Mouse (Mus musculus): ENCODE data around the gene Fiz1. TPM values are rescaled to one million over a fixed set of nuclear protein-coding genes. Genes with fewer than 3 reads are reported as not detected.

Fiz1 gene
- total RNA-seq (2021) = 10 to 100 TPM; 39.6 to 40.5 TPM
- long read RNA-seq, experiment 1, transcript Fiz1-201 (3 exons, 2,546 nt) = major isoform, 12 of 16 reads
- long read RNA-seq, experiment 1, partial matches to known transcripts = 0 of 16 reads
- long read RNA-seq, experiment 1, other reads (novel, unspliced or antisense) = 3 of 16 reads
- long read RNA-seq, experiment 2, transcript Fiz1-201 (3 exons, 2,546 nt) = major isoform, 12 of 22 reads
- long read RNA-seq, experiment 2, partial matches to known transcripts = 3 of 22 reads
- long read RNA-seq, experiment 2, other reads (novel, unspliced or antisense) = 3 of 22 reads

DNA sequence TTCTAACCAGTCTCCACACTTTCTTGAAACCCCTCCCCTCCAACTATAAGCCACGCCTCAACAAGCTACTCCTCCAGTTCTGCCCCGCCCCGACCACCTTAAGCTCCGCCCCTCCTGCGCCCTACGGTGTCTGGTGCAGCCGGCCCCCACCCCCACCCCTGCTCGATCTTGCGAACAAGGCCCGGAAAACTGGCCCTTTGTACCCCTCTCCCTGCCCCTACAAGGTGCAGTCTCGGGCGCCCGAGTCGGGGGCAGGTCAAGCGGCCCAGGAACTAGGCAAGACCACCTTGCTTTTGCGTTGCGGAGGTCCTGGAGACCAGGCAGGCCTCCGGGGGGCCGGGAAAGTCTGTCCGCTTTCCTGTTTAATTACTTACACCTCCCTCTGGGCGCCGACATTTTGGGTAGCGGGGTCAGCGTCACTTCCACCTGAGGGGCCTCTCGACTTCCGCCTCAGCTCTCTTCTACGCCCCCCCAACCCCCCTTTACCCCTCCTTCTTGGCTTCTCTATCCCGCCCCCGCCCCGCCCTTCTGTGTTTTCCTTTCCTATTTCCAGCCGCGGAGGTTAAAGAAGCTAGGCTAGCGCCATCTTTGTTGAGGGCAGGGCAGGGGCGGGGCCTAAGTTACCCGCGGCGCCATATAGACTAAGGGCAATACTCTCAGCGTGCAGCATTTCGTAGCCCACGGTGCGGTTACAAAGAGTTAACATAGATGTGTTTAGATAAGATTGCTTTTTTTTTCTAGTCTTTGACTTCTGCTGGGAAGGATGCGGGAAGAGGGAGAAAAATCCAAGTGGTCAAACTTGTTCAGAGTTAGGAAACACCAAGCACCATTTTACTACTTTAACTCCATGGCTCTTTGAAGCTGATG, at the start of gene Fiz1, which contains the start of gene Zfp524:
Gene Fiz1 (minus strand): TSS at position 447 of the 867 bp plus-strand sequence.
Gene Zfp524 (plus strand): TSS at position 165 of the 867 bp plus-strand sequence.
- DNase-seq (ENCODE audit: low spot score in 2 of 2) = peak; percentile 91 to 92

DNA sequence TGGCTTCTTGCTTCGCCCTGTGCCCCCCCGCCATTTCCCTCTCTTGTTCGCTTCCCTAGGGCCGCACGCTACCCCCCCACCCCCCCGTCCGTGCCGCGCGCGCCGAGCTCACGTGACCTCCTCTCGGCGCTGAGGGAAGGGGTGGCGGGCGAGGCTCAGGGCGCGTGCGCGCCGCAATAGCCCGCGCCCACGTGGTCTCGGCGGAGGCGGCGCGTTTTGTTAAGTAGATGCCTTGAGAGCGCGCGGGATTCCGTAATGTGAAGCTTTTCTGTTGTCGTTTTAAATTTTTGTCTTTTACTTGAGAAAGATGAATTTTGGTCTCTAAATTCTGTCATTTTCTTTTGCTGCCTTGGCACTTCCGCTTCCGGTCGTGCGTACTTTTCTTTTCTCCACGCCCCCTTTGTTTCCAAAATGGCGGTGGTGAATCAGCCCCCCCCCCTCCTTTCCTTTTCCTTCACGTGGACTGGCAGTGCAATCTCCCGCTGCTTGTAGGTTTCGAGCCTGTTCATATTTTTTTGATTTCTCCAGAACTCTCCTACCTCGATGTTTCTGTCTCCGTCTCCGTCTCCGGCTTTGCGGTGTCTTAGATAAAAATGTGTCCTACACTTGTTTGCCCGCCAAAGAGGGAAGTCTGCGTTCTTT, 48.0 kb upstream of the Fiz1 start:
- DNase-seq (ENCODE audit: low spot score in 2 of 2) = peak in 1 of 2 experiments; percentile 50

DNA sequence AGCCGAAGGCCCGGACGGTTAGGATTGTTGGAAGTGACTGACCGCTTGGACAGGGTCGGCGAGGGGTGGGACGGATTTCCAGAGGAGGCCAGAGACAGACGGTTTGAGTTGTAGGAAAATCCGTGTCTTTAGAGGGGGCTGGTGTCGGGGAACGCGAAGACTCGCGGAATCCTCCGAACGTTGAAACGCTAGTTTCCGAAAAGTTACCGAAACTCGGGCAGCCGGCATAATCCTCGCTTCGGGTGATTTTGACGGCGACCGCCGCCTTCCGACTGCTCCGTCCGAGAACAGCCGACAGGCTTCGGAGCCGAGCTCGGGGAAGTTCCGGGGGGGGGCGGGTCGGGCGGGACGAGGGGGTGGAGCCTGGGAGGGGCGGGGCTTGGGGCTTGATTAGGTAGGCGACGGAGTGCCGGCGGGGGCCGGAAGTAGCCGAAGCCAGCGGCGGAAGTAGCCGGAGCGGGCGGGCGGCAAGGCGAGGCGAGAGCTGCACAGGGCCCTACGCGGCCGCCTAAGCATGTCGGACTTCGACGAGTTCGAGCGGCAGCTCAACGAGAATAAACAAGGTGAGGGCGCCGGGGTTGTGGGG, 47.4 kb upstream of the Fiz1 start, which contains the start of gene U2af2:
Gene U2af2 (plus strand): TSS at position 370 of the 586 bp plus-strand sequence.
- DNase-seq (ENCODE audit: low spot score in 2 of 2) = peak; percentile 89

DNA sequence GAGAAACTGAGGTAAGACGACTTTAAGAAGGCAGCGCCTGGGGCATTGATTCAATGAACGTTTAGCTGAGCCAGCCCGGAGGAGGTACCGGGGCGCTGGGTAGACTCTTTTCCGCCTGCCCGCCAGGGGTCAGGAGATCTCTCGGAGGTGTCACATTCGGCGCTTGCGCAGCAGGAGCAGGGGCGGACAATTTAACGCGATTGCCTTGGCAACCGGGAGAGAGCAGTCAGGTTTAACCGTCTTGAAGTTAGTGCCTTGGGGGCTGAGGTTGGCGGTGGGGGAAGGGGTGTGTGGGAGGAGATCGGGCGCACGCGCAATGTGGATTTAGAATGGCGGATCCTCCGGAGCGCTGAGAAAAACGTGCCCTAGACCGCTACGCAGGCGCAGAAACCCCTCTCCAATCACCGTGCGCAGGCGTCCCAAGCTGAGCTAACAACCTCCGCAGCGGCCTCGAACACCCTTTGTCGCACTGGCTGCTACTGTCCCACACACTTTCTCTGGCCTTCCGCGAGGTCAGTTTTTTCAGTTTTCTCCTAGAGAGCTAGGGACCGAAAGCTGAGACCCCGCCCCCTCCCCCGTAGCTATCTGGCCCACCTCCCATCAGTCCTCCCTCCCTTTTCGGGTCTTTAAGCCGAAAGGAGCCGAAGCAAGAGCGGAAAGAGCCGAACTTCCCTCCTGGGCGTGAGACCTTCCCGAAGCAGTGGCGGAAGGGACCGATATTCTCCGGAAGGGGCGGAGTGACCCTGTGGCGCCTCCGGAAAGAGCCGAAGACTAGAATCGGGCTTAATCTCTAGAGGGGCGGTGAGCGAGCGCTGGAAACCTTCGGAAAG, 46.7 kb upstream of the Fiz1 start:
- DNase-seq (ENCODE audit: low spot score in 2 of 2) = peak; percentile 92 to 95

DNA sequence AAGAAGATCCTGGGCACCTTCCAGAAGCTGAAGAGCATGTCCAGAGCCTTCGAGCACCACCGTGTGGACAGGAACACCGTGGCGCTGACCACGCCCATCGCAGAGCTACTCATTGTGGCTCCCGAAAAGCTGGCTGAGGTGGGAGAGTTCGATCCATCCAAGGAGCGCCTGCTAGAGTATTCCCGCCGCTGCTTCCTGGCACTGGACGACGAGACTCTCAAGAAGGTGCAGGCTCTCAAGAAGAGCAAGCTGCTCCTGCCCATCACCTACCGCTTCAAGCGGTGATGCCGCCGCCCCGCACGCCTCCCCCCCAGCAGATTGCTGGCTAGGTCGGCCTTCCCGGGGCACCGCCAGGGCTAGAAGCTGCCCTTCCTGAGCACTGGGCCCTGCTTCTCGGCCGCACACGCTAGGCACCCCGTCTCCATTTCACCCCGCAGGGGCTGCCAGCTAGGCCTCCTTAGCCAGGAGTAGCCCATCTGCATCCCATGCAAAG, 45.8 kb upstream of the Fiz1 start:
- peak in 1 of 2 experiments; percentile 47 for DNase-seq (ENCODE audit: low spot score in 2 of 2)

DNA sequence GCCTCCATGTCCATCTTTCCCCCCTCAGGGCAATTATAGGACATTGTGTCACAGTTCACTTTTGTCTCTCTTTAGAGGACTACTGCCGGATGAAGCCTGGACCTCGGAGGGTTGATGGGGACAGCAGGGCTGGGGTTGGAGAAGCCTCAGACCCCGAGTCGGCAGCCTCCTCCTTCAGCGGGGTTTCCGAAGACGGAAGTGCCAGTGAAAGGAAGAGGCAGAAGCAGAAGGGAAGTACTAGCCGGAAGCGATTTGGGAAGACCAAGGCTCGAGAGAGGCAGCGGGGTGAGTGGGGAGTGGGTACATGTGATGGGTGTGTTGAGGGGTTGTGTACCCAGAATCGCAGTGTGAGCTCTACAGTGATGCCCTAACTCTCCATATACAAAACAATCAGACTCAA, 44.9 kb upstream of the Fiz1 start:
- no peak for DNase-seq (ENCODE audit: low spot score in 2 of 2)

DNA sequence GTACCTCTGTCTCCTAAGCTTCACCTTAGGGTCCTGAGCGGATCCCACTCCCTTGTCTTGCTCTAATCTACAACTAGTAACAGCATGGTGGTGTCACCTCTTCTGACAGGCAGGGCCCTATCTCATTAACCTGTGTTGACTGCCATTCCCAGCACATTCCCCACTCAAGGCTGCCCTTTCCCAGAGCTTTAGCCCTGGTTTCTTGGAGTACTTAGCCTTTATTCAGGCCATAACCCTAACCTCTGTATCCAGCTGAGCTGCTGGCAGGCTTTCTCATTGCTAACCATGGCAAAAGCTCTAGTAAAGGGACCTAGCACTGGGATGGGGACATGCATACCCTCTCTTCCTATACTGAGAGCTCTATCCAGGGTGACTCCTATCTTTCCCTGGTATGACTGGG, 44.1 kb upstream of the Fiz1 start:
- DNase-seq (ENCODE audit: low spot score in 2 of 2) = no peak

DNA sequence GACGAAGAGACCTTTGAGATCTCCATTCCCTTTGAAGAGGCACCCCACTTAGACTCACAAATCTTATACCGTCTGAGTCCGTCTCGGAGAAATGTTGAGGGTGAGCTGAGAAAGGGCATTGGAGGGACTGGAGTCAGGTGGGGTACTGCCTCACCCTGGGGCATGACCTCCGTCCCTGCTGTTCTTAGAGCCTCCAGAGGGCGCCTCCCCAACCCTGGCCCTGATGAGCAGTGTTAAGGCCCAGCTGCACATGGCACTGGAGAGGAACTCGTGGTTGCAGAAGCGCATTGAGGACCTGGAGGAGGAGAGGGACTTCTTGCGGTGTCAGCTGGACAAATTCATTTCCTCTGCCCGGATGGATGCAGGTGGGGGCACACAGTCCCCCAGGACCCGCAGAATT, 43.3 kb upstream of the Fiz1 start:
- no peak for DNase-seq (ENCODE audit: low spot score in 2 of 2)

DNA sequence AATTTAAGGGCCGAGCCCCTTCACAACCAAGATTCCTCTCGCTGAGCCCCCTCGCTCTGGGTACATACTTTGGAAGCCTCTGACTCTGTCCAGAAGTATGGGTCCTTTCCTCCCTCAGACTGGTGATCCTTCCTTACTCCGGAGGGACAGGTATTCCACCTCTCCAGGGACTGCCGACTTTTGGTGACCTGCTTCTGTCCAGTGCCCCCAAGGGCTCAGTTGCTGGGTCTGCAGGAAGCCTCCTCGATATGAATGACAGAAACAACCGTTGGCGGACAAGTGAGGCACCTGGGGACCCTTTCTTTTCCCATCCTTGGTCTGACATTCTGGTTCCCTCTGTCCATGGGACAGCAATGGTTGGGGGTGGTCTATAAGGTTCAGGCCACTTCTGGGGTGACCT, 42.9 kb upstream of the Fiz1 start:
- DNase-seq (ENCODE audit: low spot score in 2 of 2) = no peak

DNA sequence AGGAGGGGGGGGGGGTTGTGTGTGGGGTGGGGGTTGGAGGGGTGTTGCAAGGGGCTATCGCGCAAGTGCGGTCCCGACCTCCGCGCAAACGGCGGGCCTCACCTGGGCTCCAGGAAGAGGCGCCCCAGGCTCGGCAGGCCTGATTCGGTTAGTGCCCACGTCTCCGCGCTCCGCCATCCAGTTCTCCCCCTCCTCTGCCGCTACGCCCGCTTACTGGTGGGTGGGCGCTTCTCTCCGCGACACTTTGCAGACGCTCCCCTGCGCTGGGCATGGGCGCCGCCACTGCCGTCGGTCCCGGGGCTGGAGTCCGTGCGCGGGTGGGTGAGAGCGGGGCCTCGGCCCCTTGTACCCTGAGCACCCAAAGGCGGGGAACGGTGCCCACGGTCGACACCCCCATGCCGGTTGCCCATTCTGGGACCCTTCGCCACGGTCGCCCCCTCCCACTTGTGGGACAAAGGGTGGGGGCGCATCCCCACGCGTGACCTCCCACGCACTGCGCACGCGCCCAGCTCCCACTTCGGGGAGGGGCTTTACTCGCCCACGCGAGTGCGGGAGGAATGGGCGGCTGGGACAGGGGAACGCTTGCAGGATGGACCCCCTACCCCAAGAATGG, 42.3 kb upstream of the Fiz1 start:
- DNase-seq (ENCODE audit: low spot score in 2 of 2) = no peak

DNA sequence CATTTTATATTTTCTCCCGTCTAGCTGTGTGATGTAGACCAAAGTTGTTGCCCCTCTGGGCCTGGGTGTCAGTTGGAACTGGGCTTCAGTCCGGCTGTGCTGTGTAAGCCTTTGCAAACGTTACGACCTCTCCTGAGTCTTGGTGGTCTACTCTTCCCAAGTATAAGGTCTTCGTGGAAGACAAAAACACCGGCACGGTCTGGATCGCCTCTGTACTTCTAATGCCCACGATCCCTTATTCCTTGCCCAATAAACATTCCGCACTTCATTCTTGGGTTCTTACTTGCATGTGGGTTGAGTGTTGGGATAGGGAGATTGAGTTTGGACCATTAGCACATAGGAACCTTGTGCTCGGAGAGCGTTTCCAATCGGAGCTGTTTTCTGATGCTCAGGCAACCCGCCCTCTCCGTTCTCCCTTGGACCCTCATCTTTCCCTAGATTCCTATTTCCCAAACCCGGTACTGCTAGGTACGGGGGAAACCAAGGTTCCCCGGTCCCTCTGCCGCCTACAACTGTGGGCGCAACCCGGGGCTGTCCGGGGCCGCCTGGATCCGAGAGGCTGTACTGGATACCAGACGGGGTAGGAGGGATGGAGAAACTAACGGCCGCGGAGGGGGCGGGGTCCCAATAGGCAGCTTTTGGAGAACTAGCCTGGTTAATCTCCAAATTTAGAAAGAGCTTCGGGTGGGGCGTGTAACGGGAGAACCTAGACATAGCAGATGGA, 39.1 kb upstream of the Fiz1 start:
- DNase-seq (ENCODE audit: low spot score in 2 of 2) = no peak

DNA sequence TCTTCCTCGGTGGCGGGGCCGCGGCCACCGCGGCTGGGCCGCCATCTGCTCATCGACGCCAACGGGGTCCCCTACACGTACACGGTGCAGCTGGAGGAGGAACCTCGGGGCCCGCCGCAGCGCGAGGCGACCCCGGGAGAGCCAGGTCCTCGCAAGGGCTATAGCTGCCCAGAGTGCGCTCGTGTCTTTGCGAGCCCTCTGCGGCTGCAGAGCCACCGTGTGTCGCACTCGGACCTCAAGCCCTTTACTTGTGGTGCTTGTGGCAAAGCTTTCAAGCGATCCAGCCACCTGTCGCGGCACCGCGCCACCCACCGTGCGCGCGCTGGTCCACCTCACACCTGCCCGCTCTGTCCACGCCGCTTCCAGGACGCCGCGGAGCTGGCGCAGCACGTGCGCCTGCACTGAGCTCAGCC, 38.4 kb upstream of the Fiz1 start:
- DNase-seq (ENCODE audit: low spot score in 2 of 2) = no peak

DNA sequence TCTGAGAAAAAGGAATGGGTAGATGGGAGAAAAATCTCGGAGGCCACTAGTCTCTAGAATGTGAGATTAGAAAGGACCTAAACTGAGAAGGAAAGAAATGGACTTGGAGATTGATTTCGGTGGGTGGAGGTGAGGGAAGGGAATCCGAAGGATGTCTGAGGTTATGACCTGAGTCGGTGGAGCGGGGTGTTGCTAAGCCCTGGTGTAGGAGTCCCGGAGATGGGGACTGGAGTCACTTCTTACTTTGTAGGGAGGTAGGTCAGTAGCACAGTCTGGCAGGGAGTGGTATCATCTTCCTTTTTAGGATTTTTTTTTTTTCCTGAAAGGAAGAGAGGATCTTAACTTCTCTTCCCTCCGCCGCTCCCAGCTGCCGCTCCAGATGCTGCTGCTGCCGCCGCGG, 37.9 kb upstream of the Fiz1 start:
- DNase-seq (ENCODE audit: low spot score in 2 of 2) = no peak

DNA sequence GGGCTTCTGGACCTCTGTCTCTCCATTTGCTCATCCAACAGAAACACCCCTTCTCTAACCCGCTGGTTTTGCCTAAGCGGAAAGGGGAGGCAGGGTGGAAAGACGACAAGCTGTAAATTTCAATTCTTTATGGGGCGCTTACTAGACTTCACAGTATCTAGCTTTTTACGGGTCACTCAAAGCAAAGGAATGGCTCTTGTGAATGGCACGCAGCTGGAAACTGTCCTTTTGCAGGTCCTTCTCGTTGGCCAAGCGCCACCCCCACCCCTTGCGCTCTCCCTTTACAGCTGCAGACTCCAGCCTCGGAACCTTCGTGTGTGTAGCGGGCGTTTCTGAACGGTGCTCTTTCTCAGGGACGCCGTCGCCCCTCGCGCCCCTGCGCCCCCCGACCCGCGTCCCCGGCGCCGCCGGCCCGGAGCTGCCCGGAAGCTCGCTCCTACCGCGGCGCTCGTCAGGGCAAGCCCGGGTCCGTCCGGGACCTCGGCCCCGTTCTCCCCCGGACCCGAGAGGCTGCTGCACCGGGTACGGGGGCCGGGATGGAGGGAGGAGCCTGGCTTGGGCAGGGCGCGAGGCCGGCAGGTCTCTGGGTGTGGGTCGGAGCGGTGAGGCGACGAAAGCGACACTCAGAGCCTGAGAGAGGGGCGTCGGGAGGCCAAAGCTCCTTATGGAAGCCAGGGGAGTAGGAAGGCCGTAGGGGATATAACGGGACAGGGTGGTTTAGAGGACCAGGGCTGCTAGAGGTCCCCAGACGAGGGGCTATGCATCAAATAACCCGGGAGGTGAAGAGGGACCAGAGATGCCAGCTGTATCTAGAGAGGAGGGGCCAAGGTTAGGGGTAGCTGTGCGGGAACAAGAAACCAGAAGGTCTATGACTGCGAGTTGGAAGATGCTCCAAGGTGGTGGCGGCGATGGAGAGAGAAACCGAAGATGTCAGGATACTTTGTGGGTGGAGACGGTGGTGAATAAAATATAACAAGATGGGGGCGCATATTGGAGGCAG, 37.0 kb upstream of the Fiz1 start, which contains the start of gene Zfp580:
Gene Zfp580 (plus strand): TSS at position 346 of the 1,000 bp plus-strand sequence.
- peak; percentile 57 to 74 for DNase-seq (ENCODE audit: low spot score in 2 of 2)

DNA sequence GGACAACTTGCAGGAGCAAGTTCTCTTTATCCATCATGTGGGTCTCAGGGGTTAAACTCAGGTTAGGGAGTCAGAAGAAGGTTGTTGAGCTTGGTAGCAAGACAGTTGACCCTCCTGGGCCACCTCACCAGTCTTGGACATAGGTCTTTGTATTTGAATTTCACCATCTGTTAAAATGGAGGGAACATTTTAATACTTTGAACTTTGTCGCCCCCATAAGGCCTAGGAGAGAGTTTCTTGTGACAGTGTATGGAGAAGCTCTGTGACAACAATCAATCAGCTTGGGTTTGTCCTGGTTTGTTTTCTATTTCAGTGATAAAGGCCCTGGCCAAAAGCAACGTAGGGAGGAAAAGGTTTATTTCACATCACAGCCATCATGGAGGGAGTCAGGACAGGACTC, 32.8 kb upstream of the Fiz1 start:
- no peak for DNase-seq (ENCODE audit: low spot score in 2 of 2)

DNA sequence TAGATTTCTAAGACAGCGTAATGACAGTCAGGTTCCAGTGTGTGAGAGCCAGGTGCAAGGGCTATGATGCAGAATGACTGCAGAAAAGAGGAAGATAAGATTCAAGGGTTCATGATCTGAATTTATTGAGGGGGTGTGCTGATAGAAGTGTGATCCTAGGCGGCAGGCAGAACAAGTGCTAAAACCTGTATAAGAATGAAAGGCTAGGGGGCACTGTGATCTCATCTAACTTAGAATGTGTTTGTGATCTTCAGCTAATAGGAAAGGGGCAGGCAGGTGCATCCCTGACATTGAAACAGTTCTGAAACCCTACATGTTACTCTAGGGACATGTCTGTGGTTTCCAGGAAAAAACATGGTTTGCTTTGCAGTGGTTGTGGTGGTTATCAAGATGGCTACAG, 31.6 kb upstream of the Fiz1 start:
- DNase-seq (ENCODE audit: low spot score in 2 of 2) = no peak

DNA sequence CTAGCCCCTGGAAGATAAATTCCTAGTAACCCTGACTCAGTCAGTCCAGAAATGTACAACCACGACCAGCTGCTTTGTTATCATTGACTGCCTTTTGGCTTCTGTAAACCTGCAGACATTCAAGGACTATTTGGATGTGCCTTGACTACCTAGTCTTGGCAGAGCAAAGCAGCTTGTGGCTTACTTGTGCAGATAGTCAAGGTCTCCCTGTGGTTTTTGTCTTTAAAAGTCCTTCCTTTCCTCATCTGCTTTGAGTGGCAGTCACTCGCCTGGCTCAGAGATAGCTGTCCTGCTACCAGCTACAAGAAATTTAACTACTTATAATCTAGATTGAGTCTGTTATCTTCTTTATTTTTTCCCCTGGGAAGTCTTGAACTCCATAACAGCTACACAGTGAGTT, 30.5 kb upstream of the Fiz1 start:
- no peak for DNase-seq (ENCODE audit: low spot score in 2 of 2)

DNA sequence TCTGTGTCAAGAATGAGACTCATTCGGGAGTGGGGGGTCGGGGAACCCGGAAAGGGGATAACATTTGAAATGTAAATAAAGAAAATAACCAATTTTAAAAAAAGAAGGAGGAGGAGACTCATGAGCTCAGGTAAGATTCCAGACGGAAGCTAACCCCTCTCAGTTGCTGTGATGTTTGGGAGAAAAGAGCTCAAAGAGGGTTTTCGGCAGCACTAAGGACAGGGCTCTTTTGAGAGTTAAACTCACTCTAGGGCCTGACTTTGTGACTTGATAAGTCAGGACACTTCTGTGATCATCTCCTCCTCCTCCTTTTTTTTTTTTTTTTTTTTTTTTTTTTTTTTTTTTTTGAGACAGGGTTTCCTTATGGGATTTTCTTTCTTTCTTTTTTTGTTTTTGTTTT, 24.4 kb upstream of the Fiz1 start:
- DNase-seq (ENCODE audit: low spot score in 2 of 2) = no peak

Measured in adrenal gland, postnatal 4 days (tissue).